Mouse (Mus musculus) MEL (cell line): ENCODE measurements around the gene Nudt2.

ENCODE experiments used
- CHD2 ChIP-seq: IDR thresholded peaks from 2 replicates; pipeline ENCODE4 v1.6.1; 2011; ENCODE audit warnings: low read length, improper control_type of control experiment
- CTCF ChIP-seq, 3 experiments: IDR thresholded peaks in 2 of 3; conservative IDR thresholded peaks in 1 of 3; 2 replicates each; pipeline ENCODE4 v1.5.1; 2011 to 2012; ENCODE audit warnings: low read length in 3 of 3, low read depth in 2 of 3, mild to moderate bottlenecking in 2 of 3, improper control_type of control experiment in 1 of 3, inconsistent platforms in 1 of 3, mixed read lengths in 1 of 3, moderate library complexity in 1 of 3; ENCODE audit not compliant: control insufficient read depth in 1 of 3, insufficient read depth in 1 of 3, poor library complexity in 1 of 3, severe bottlenecking in 1 of 3
- ELF1 ChIP-seq: IDR thresholded peaks from 2 replicates; pipeline ENCODE4 v1.6.1; 2014; ENCODE audit warnings: low read depth, mild to moderate bottlenecking, inconsistent platforms, low read length, improper control_type of control experiment, moderate library complexity
- GATA1 ChIP-seq: IDR thresholded peaks from 2 replicates; pipeline ENCODE4 v1.6.1; 2011; ENCODE audit warnings: low read depth, low read length, improper control_type of control experiment
- MAX ChIP-seq: IDR thresholded peaks from 2 replicates; pipeline ENCODE4 v1.6.1; 2011; ENCODE audit warnings: low read length, improper control_type of control experiment
- POLR2A ChIP-seq, 2 experiments: IDR thresholded peaks; 2 replicates each; pipeline ENCODE4 v1.6.1; 2011 to 2012; ENCODE audit warnings: low read length in 2 of 2, mild to moderate bottlenecking in 2 of 2, control low read depth in 1 of 2, improper control_type of control experiment in 1 of 2, low read depth in 1 of 2, moderate library complexity in 1 of 2; ENCODE audit not compliant: control insufficient read depth in 1 of 2, insufficient read depth in 1 of 2, poor library complexity in 1 of 2
- TCF12 ChIP-seq: IDR thresholded peaks from 2 replicates; pipeline ENCODE4 v1.6.1; 2014; ENCODE audit warnings: low read depth, mild to moderate bottlenecking, inconsistent platforms, low read length, improper control_type of control experiment, moderate library complexity
- USF1 ChIP-seq: IDR thresholded peaks from 2 replicates; pipeline ENCODE4 v1.6.1; 2014; ENCODE audit warnings: low read depth, mild to moderate bottlenecking, inconsistent platforms, low read length, improper control_type of control experiment, moderate library complexity

GRCm38 (mm10) chr4:41507998-41508397 is 43.0 kb downstream of the Nudt2 start:
- TF ChIP-seq TCF12: no peak
- TF ChIP-seq GATA1: no peak
- no peak for TF ChIP-seq USF1
- TF ChIP-seq POLR2A (IDR thresholded peaks at IDR 0.05; ENCODE audit: control insufficient read depth in 1 of 2, insufficient read depth in 1 of 2, low read depth in 1 of 2, low read length in 2 of 2, poor library complexity in 1 of 2): no peak
- TF ChIP-seq ELF1: no peak
- TF ChIP-seq MAX: no peak
- no peak for TF ChIP-seq CTCF (IDR thresholded peaks at IDR 0.05 in 2 of 3, conservative IDR thresholded peaks at IDR 0.05 in 1 of 3; ENCODE audit: control insufficient read depth in 1 of 3, insufficient read depth in 1 of 3, low read depth in 2 of 3, low read length in 3 of 3, poor library complexity in 1 of 3, severe bottlenecking in 1 of 3)
- no peak for TF ChIP-seq CHD2
